Mouse (Mus musculus): ENCODE measurements around the gene Megf8.

Megf8 gene

DNA sequence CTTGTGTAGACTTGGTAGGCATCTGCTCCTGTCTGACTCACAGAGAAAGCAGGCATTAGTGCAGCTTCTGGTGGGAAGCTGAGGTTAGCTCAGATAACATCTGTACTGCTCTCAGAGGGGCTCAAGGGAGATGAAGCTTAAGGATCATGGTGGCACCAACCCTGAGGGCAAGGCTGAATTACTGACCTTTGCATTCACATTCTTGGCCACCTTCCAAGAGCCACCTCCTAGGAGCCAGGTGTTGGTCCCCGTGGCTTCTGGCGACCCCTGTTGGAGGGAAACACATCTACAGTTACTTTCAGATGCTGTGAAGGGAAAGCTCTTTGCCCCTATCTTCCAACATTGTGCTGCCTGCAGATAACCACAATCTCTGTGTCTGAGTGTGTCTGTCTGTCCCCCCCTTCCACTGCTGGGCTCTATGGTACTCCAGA lies 85.7 kb downstream of the Megf8 start:
- DNase-seq (ENCODE audit: low spot score in 2 of 2), result no peak

DNA sequence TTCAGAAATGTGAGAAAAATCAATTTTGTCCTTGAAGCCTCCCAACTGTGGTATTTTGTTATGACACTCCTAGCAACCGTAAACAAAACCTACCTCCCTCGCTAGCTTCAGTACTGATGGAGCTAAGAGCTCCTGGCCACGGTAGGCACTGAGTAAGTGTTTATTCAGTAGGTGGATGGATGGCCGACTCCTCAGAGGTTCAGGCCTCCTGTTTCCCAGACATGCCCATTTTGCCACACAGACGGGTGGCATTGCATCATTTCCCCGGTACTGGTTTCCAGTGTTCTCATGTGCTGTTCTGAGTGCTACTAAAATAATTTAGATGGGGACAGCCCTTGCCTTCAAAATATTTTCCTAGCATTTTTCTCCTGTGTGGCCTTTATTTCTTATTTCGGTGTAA lies 89.5 kb downstream of the Megf8 start:
- DNase-seq (ENCODE audit: low spot score in 2 of 2), result no peak

DNA sequence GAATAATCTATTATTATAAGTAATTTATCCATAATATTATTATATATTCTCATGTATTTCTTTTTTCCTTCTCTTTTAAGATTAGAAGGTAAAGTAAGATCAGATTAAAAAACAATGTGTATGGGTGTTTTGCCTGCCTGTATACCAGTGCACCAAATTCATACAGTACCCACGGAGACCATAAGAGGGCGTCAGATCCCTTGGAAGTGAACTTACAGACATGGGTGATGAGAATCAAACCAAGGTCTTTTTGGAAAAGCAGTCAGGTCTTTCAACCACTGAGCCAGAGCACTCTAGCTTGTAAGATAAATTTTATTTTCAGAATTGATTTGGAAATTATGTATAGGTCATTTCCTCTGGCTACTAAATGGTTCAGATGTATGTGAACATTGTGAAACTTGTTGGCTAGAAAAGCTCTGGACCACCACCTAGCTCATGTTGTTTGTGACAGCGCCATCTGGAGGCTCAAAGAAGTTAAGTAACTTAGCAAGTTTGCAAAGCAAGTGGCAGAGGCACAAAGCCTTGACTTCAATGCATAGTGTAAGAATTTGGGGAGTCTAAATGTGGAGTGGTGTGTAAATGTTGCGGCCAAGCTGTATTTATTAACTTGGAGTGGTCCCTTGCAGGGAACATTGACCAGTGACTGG lies 92.3 kb downstream of the Megf8 start:
- no peak for DNase-seq (ENCODE audit: low spot score in 2 of 2)

DNA sequence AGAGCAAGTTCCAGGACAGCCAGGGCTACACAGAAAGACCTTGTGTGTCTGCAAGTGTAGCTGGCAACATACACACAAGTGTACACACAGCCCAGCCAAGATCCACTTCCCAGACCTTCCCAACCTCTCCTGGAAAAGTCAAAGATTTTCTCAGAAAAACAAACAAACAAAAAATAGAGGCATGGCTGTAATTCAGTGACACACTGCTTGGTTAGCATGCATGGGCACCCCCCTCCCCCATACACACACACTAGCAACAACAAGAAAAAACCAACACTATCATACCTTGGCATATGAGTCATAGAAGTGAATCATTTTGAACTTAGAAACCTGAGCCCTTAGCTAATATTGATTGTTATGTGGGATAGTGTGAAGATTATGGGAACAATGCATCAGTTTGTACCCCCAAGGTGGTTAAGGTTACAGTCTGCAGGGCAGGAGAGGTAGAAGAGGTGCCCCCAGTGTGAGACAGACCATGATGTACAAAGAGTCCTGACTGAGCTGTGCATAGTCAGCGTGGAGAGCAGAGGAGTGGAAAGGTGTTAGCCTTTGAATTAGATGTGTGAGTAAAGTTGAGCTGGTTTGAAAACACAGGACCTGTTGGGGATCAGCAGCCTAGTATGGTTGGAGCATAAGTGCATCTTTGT lies 94.1 kb downstream of the Megf8 start:
- DNase-seq (ENCODE audit: low spot score in 2 of 2), result no peak

DNA sequence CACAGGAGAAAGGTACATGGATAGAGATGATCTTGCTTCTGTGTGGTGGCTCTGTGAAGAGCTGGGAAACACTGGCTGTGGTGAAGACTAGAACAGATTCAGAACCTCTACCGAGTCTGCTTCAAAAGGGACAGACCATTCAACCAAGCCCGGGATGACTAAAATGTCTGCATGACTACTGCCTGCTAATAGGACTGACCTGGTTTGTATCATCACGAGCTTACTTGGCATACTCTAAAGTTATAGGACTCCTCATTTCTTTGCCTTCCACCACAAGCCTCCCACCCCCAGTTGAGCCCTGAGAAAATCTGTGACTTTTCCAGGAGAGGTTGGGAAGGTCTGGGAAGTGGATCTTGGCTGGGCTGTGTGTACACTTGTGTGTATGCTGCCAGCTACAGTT lies 94.9 kb downstream of the Megf8 start:
- DNase-seq (ENCODE audit: low spot score in 2 of 2), result no peak

DNA sequence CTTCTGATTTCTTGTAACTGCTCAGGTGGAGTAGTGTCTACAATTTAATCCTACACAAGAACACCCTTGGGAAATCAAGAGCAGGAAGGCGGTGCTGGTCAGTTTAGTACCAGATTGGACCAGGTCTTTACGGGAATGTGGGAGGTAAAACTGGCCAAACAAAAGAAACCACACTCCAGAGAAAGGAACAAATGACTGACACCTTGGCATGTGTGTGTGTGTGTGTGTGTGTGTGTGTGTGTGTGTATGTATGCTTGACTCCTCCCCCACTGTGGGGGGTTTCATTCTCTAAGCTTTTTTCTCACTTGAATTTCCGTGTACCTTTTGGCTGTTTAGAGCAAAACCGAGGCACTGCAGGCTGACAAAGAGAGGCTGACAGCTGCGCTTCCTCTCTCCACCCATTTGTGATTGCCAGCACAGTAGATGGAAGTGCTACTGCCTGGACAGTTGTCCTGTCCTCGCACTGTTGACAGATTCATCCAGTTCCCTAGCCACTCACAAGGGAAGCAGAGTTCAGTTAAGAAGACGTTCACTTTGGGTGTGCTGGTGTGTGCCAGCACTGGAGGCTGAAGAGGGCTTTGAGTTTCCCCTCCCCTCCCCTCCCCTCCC lies 96.0 kb downstream of the Megf8 start, which contains the start of gene Cxcl17:
Gene Cxcl17 (minus strand): TSS at position 54 of the 609 bp plus-strand sequence.
- DNase-seq (ENCODE audit: low spot score in 2 of 2), result no peak
